Mouse (Mus musculus): ENCODE results near the gene Parm1. TPM values are rescaled to one million over a fixed set of nuclear protein-coding genes. Genes with fewer than 3 reads are reported as not detected.

Parm1 gene
- polyA plus RNA-seq (2015; fragmentation: Nextera tagmentation; extraction: Ambion mirVana) = 13.5 and 14.7 TPM in 2 replicates

GRCm38 (mm10) chr5:91517480-91518301 is at the start of gene Parm1:
Gene Parm1, plus strand, starts transcription at chr5:91517615.
- DNase-seq (ENCODE audit: low spot score) = peak; percentile 66

GRCm38 (mm10) chr5:91475241-91475640 is 42.2 kb upstream of the Parm1 start:
- DNase-seq (ENCODE audit: low spot score) = no peak

GRCm38 (mm10) chr5:91476863-91477262 is 40.6 kb upstream of the Parm1 start:
- no peak for DNase-seq (ENCODE audit: low spot score)

- no peak for DNase-seq (ENCODE audit: low spot score)
These were observed 38.7 kb upstream of the Parm1 start for GRCm38 (mm10) chr5:91478673-91479072.

- DNase-seq (ENCODE audit: low spot score) = no peak
These were observed 37.3 kb upstream of the Parm1 start for GRCm38 (mm10) chr5:91480129-91480528.

- DNase-seq (ENCODE audit: low spot score) = no peak
These were observed 33.1 kb upstream of the Parm1 start for GRCm38 (mm10) chr5:91484324-91484723.

- no peak for DNase-seq (ENCODE audit: low spot score)
These were observed 23.0 kb upstream of the Parm1 start for GRCm38 (mm10) chr5:91494456-91494855.

GRCm38 (mm10) chr5:91501361-91501760 is 16.1 kb upstream of the Parm1 start:
- no peak for DNase-seq (ENCODE audit: low spot score)

GRCm38 (mm10) chr5:91502366-91502765 is 15.0 kb upstream of the Parm1 start:
- DNase-seq (ENCODE audit: low spot score) = no peak

- DNase-seq (ENCODE audit: low spot score) = no peak
These were observed 13.0 kb upstream of the Parm1 start for GRCm38 (mm10) chr5:91504320-91504922.

- DNase-seq (ENCODE audit: low spot score) = no peak
These were observed 338 bp upstream of the Parm1 start for GRCm38 (mm10) chr5:91517077-91517476.

GRCm38 (mm10) chr5:91518302-91518790 is 931 bp downstream of the Parm1 start:
- DNase-seq (ENCODE audit: low spot score) = no peak

GRCm38 (mm10) chr5:91518946-91519345 is 1.5 kb downstream of the Parm1 start:
- DNase-seq (ENCODE audit: low spot score) = peak; percentile 1

- peak; percentile 14 for DNase-seq (ENCODE audit: low spot score)
These were observed 2.1 kb downstream of the Parm1 start for GRCm38 (mm10) chr5:91519521-91519920.

GRCm38 (mm10) chr5:91532748-91533496 is 15.5 kb downstream of the Parm1 start:
- no peak for DNase-seq (ENCODE audit: low spot score)

- no peak for DNase-seq (ENCODE audit: low spot score)
These were observed 41.7 kb downstream of the Parm1 start for GRCm38 (mm10) chr5:91559071-91559610.

GRCm38 (mm10) chr5:91559711-91560110 is 42.3 kb downstream of the Parm1 start:
- DNase-seq (ENCODE audit: low spot score) = no peak

- DNase-seq (ENCODE audit: low spot score) = no peak
These were observed 44.0 kb downstream of the Parm1 start for GRCm38 (mm10) chr5:91561394-91561793.

GRCm38 (mm10) chr5:91562486-91562885 is 45.1 kb downstream of the Parm1 start:
- DNase-seq (ENCODE audit: low spot score) = no peak

GRCm38 (mm10) chr5:91564054-91564453 is 46.6 kb downstream of the Parm1 start:
- DNase-seq (ENCODE audit: low spot score) = no peak

GRCm38 (mm10) chr5:91565458-91565857 is 48.0 kb downstream of the Parm1 start:
- no peak for DNase-seq (ENCODE audit: low spot score)

- no peak for DNase-seq (ENCODE audit: low spot score)
These were observed 49.2 kb downstream of the Parm1 start for GRCm38 (mm10) chr5:91566591-91566990.

Measured in thymus, postnatal 0 days (tissue).